Mouse (Mus musculus) intestine, embryonic 14.5 days (tissue): ENCODE data around the gene Hacd2. TPM values are rescaled to one million over a fixed set of nuclear protein-coding genes. Genes with fewer than 3 reads are reported as not detected.

Experiments
- ATAC-seq: fragments of 200-750 bp; cut with Nextera tagmentation; replicated peaks from 2 replicates; pipeline ENCODE4 v1.8.0; 2017; ENCODE audit warnings: low read depth, moderate number of reproducible peaks, moderate TSS enrichment, moderate library complexity; ENCODE audit not compliant: low FRiP score, low TSS enrichment
- DNase-seq: peaks from one replicate; pipeline ENCODE4 v3.0.0-alpha.2; 2018; ENCODE audit warnings: low spot score
- H3K27ac ChIP-seq: fragments of 300-500 bp; sonication (generic); 2 replicates; pipeline ENCODE4 v1.5.1; 2014; ENCODE audit warnings: low read depth, mild to moderate bottlenecking, control low read depth
- H3K27me3 ChIP-seq: fragments of 300-500 bp; sonication (generic); replicated peaks from 2 replicates; pipeline ENCODE4 v1.6.1; 2014; ENCODE audit warnings: low read length, control low read depth; ENCODE audit not compliant: control insufficient read depth, insufficient read depth
- H3K36me3 ChIP-seq: fragments of 300-500 bp; sonication (generic); 2 replicates; pipeline ENCODE4 v1.6.1; 2014; ENCODE audit warnings: low read length, control low read depth; ENCODE audit not compliant: control insufficient read depth, insufficient read depth
- H3K4me1 ChIP-seq: fragments of 300-500 bp; sonication (generic); replicated peaks from 2 replicates; pipeline ENCODE4 v1.6.1; 2014; ENCODE audit warnings: low read length, control low read depth, mixed read lengths; ENCODE audit not compliant: control insufficient read depth, insufficient read depth
- H3K4me2 ChIP-seq: fragments of 300-500 bp; sonication (generic); 2 replicates; pipeline ENCODE4 v1.6.1; 2014; ENCODE audit warnings: low read length
- H3K4me3 ChIP-seq: fragments of 300-500 bp; sonication (generic); 2 replicates; pipeline ENCODE4 v1.5.1; 2014; ENCODE audit warnings: low read depth, low read length, control low read depth, mixed read lengths
- H3K9ac ChIP-seq: fragments of 300-500 bp; sonication (generic); 2 replicates; pipeline ENCODE4 v1.6.1; 2014; ENCODE audit warnings: mild to moderate bottlenecking, low read length
- H3K9me3 ChIP-seq: fragments of 300-500 bp; sonication (generic); 2 replicates; pipeline ENCODE4 v1.6.1; 2016; ENCODE audit warnings: low read length, control low read depth; ENCODE audit not compliant: control insufficient read depth
- WGBS: fragments of 180-500 bp; shearing (Covaris S2); extraction: QIAGEN DNeasy Blood & Tissue Kit; methylation state at CpG from one replicate; pipeline ENCODE4 v1.1.7; 2014; 5-methylcytosine and 5-hydroxymethylcytosine counted together
- polyA plus RNA-seq: library from polyadenylated mRNA; unstranded; fragments of >200 nt; fragmentation: Nextera tagmentation; extraction: Ambion mirVana; gene quantifications from 2 replicates; pipeline ENCODE4 v1.2.1, GENCODE M21; 2014

Hacd2 gene
- polyA plus RNA-seq, 1 experiment from 2014 or later: 53.7 TPM

DNA sequence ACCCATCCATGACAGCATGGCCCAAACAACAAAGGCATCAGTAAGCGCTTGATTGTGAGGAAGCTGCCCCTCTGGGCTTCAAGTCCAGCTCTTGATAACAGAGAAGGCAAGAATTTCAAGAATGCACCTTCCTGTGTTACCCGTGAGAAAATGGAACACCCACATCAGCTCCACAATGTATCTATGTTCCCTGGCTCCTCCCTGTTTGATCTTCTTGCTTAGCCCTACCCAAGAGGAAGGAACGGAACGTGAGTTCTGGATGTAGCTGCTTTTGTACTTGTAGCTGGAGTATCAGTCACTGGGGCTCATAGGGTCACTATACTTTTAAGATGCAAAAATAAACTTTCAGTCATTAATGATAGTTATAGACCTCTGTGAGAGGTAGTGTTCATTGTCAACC, 98.4 kb downstream of the Hacd2 start:
- Histone ChIP-seq H3K27me3 (no peaks in the 10 kb centered on the region), H3K4me3 (no peak overlapping the region), H3K9ac (no peak overlapping the region), H3K4me2 (no peak overlapping the region), H3K36me3 (no peaks in the 10 kb centered on the region), H3K9me3 (0 out of 2 replicates have a peak, but pooled peaks cover 3% of the 10 kb centered on the region), H3K4me1 (no peaks in the 10 kb centered on the region), H3K27ac (no peak overlapping the region)
- ATAC-seq (no peak), DNase-seq (no peak)
- WGBS: 58% methylated on average over 4 of the region's 4 CpGs

DNA sequence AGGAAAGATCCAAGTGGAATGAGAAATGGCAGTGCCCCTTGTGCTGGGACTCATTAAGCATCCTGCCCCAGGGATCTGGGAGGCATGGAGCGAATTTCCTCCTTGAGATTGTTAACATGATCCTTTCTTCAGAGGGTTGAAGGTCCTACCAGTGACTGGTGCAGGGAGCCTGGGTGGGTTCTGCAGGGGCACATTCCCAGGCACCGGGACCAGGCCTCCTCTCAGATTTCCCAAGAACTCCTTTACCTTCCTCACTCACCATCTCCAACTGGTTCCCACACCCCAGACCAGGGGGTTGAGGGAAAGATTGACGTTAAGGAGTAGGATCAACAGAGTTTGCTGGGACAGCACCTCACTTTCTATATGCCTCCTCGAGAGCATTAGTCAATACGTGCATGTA, 105.0 kb downstream of the Hacd2 start:
- no peaks in the 10 kb centered on the region for H3K27me3 ChIP-seq
- no peak for ATAC-seq
- no peak overlapping the region for H3K4me3 ChIP-seq
- 86% methylated on average over 5 of the region's 5 CpGs for WGBS
- no peak overlapping the region for H3K9ac ChIP-seq
- no peaks in the 10 kb centered on the region for H3K9me3 ChIP-seq
- no peak overlapping the region for H3K27ac ChIP-seq
- H3K4me2 ChIP-seq: no peak overlapping the region
- no peaks in the 10 kb centered on the region for H3K36me3 ChIP-seq
- DNase-seq: no peak
- H3K4me1 ChIP-seq: no peaks in the 10 kb centered on the region

DNA sequence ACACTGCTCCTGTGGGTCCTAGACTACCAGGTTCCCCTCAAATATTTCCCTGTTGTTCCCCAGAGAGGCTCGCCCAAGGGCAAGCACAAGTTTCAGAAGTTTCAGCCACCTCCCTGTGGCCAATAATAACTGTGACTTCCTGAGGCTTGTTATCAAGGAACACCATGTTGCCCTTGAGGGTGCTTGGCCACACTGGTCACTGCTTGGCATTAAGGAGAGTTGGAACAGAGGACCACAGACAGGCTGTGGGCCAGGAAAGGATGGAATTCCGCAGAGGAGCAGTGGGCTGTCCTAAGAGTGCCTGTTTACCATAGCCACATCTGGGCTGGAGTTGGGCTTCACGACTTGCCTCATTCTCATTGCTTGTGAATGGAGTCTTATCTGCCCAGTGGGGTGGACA, 107.9 kb downstream of the Hacd2 start:
- no peaks in the 10 kb centered on the region for H3K36me3 ChIP-seq
- no peak overlapping the region for H3K4me2 ChIP-seq
- H3K9ac ChIP-seq: no peak overlapping the region
- DNase-seq (no peak), ATAC-seq (no peak)
- H3K4me3 ChIP-seq: no peak overlapping the region
- no peaks in the 10 kb centered on the region for H3K9me3 ChIP-seq
- 67% methylated on average over 3 of the region's 3 CpGs for WGBS
- H3K27ac ChIP-seq: no peak overlapping the region
- H3K27me3 ChIP-seq: no peaks in the 10 kb centered on the region
- H3K4me1 ChIP-seq: no peaks in the 10 kb centered on the region

DNA sequence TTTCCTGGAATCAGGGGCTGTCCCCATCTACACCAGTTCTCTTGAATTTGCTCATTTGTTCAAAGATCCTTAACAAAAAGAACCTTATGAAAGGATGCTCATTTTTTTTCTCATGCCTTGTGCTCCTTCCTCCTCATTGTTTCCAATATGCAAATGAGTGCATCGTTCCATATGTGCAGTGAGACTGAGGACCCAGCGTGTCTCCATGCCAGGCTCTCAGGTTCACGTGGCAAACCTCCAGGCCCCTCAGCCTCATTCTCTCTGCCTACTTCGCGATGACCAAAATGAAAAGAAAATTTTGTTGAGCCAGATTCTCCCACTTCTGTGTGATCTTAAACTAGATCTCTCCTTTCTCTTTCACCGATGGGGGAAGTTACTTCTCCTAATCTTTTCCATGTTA, 117.2 kb downstream of the Hacd2 start:
- Histone ChIP-seq H3K4me3 (no peak overlapping the region), H3K4me2 (no peak overlapping the region), H3K4me1 (peaks cover 11% of the 10 kb centered on the region; the same call in 1 of the 2 replicates), H3K9me3 (no peaks in the 10 kb centered on the region), H3K36me3 (no peaks in the 10 kb centered on the region), H3K9ac (no peak overlapping the region), H3K27ac (no peak overlapping the region), H3K27me3 (no peaks in the 10 kb centered on the region)
- DNase-seq: no peak
- ATAC-seq: no peak
- WGBS: 77% methylated on average over 6 of the region's 6 CpGs

DNA sequence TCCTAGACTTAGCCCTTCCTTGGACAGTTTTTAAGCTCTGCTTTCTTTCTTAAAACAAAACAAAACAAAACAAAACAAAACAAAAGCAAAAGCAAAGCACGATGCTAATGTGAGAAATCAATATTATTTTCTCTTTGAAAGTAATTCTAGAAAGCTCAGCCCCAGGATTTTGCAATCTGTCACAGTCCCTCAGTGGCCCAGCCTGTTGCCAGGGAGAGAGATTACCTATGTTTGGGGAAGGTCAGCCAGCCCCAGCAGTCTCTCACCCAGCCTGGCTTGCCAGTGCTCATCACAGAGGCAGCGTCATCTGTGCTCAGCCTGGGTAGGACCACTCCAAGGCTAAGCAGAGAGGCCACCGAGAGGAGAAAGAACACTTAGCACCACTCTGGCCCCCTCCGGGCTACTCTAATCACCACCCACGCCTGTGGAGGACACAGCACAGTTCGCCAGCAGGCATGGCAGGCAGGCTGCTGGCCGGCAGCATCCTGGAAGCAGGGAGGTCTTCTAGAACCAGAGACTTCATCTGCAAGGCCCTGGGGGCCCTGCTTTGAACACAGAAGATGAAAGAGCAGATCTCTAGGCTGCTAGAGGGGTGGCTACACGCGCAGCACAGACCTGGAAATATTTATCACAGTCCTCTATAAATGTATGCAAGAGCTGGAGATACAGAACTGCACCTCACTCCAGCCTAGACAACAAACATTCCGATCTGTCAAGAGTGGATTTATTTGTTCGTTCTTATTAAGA, 117.8 kb downstream of the Hacd2 start:
- no peak for DNase-seq
- Histone ChIP-seq H3K9ac (no peak overlapping the region), H3K27me3 (no peaks in the 10 kb centered on the region), H3K9me3 (no peaks in the 10 kb centered on the region), H3K4me1 (peaks cover 11% of the 10 kb centered on the region; the same call in 1 of the 2 replicates), H3K27ac (peak overlapping the region; percentile 43; the same call in 1 of the 2 replicates), H3K36me3 (no peaks in the 10 kb centered on the region), H3K4me2 (peak overlapping the region; percentile 31), H3K4me3 (no peak overlapping the region)
- WGBS: 19% methylated on average over 11 of the region's 11 CpGs
- no peak for ATAC-seq

DNA sequence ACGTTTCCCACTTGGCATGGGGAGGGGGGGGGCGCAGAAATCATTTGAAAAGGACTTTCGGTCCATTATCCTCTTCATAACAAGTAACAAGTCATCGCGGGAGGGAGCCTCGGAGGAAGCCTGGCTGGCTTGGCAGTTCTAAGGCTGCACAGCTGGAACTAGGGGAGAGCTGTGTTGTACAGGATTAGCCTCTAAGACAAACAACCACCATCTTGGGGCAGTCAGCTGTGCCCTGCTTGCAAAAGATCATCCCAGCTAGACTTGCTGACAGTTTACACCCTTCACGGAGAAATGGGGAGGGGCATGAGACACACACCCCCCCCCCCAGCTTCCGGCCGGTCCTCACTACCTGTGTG, 118.4 kb downstream of the Hacd2 start:
- Histone ChIP-seq H3K9me3 (no peaks in the 10 kb centered on the region), H3K4me2 (peak overlapping the region; percentile 31), H3K9ac (no peak overlapping the region), H3K4me1 (peaks cover 11% of the 10 kb centered on the region; the same call in 1 of the 2 replicates), H3K4me3 (no peak overlapping the region), H3K27ac (peak overlapping the region; percentile 43; the same call in 1 of the 2 replicates), H3K36me3 (no peaks in the 10 kb centered on the region), H3K27me3 (no peaks in the 10 kb centered on the region)
- ATAC-seq (no peak), DNase-seq (peak; percentile 63)
- 24% methylated on average over 9 of the region's 9 CpGs for WGBS

DNA sequence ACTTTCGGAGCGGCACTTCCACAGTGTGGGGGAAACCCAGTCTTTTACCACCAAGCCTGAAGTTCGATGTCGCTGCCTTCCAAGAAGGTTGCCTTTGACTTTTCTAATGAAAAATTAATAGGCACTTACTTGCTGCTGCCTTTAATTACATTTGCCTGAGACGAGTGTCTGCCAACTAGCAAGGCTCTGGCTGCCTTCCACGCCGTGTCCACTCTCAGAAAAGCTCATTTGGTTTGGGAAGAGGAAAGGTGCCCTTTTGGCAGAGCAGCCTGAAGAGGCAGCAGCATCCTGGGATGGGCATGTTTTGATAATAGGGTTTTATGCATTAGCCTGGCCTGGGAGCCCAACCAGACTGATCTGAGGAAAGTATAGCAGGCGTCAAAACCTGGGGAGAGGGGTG, 119.6 kb downstream of the Hacd2 start:
- no peak for DNase-seq
- WGBS: 84% methylated on average over 8 of the region's 8 CpGs

DNA sequence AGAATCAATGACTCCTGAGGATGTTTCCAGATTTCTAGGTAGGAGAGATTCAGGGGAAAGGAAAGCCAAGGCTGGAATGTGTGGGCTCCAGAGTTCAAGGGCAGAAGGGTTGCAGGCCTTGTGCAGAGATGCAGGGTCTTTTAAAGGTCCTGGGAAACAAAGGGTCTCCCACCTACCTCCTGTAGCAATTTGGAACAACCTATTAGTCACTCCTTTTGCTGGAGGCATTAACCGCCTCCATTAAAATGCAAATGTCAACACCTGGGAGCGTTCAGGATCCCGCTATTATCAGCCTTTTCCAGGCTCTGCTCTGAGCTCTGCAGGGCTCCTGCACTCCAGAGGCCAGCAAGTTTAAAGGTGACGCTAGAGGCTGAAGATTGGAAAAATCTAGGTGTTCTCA, 123.9 kb downstream of the Hacd2 start:
- no peak overlapping the region for H3K27ac ChIP-seq
- WGBS: 29% methylated on average over 4 of the region's 4 CpGs
- no peak overlapping the region for H3K4me2 ChIP-seq
- H3K9me3 ChIP-seq: no peaks in the 10 kb centered on the region
- no peak overlapping the region for H3K4me3 ChIP-seq
- no peak for DNase-seq
- H3K27me3 ChIP-seq: peaks cover 5% of the 10 kb centered on the region; the same call in 1 of the 2 replicates
- no peak overlapping the region for H3K9ac ChIP-seq
- H3K36me3 ChIP-seq: no peaks in the 10 kb centered on the region
- ATAC-seq: no peak
- H3K4me1 ChIP-seq: no peaks in the 10 kb centered on the region

More for the DNA sequence above, 119.6 kb downstream of the Hacd2 start:
- Histone ChIP-seq H3K27me3 (no peaks in the 10 kb centered on the region), H3K4me1 (peaks cover 11% of the 10 kb centered on the region; the same call in 1 of the 2 replicates), H3K4me3 (no peak overlapping the region), H3K4me2 (no peak overlapping the region), H3K9me3 (no peaks in the 10 kb centered on the region), H3K36me3 (no peaks in the 10 kb centered on the region), H3K27ac (no peak overlapping the region), H3K9ac (no peak overlapping the region)
- no peak for ATAC-seq
